Mouse (Mus musculus) cerebellum, adult 9-11 months (tissue): ENCODE data around the gene Miga1.
A peak's percentile ranks its signal among the peaks of the same experiment; 100 is the strongest.

Experiments used
- DNase-seq: peaks from one replicate; pipeline ENCODE4 v3.0.0; 2022

Gene Miga1

GRCm38 (mm10) chr3:152339862-152340557 lies at the start of gene Miga1:
Gene Miga1, minus strand, starts transcription at chr3:152340407.
- peak; percentile 89 for DNase-seq

GRCm38 (mm10) chr3:152384106-152384505 lies 43.9 kb upstream of the Miga1 start:
- no peak for DNase-seq

- DNase-seq, result no peak
These were observed 35.9 kb upstream of the Miga1 start for GRCm38 (mm10) chr3:152376063-152376462.

- DNase-seq, result no peak
These were observed 24.0 kb upstream of the Miga1 start for GRCm38 (mm10) chr3:152364181-152364580.

- peak; percentile 28 for DNase-seq
These were observed 18.9 kb upstream of the Miga1 start for GRCm38 (mm10) chr3:152359151-152359550.

- DNase-seq, result no peak
These were observed 16.5 kb upstream of the Miga1 start for GRCm38 (mm10) chr3:152356751-152357150.

GRCm38 (mm10) chr3:152355361-152355760 lies 15.2 kb upstream of the Miga1 start:
- no peak for DNase-seq

- no peak for DNase-seq
These were observed 13.4 kb upstream of the Miga1 start for GRCm38 (mm10) chr3:152353434-152354177.

- no peak for DNase-seq
These were observed 12.1 kb upstream of the Miga1 start for GRCm38 (mm10) chr3:152352289-152352688.

GRCm38 (mm10) chr3:152350966-152351365 lies 10.8 kb upstream of the Miga1 start:
- no peak for DNase-seq

- no peak for DNase-seq
These were observed 10.2 kb upstream of the Miga1 start for GRCm38 (mm10) chr3:152350431-152350830.

GRCm38 (mm10) chr3:152348011-152348830 lies 8.0 kb upstream of the Miga1 start:
- no peak for DNase-seq

- no peak for DNase-seq
These were observed 7.0 kb upstream of the Miga1 start for GRCm38 (mm10) chr3:152347227-152347626.

- DNase-seq, result peak; percentile 72
These were observed 6.5 kb upstream of the Miga1 start for GRCm38 (mm10) chr3:152346633-152347141.

- DNase-seq, result peak; percentile 95
These were observed 5.8 kb upstream of the Miga1 start, which contains the start of gene Usp33 for GRCm38 (mm10) chr3:152345732-152346632. Gene Usp33, plus strand, starts transcription at chr3:152346478.

GRCm38 (mm10) chr3:152342961-152343517 lies 2.8 kb upstream of the Miga1 start:
- DNase-seq, result no peak

GRCm38 (mm10) chr3:152336085-152336484 lies 4.1 kb downstream of the Miga1 start:
- DNase-seq, result no peak

- DNase-seq, result no peak
These were observed 6.6 kb downstream of the Miga1 start for GRCm38 (mm10) chr3:152333641-152334040.

- no peak for DNase-seq
These were observed 7.5 kb downstream of the Miga1 start for GRCm38 (mm10) chr3:152332545-152333300.

- no peak for DNase-seq
These were observed 8.1 kb downstream of the Miga1 start for GRCm38 (mm10) chr3:152332104-152332503.
